Mouse (Mus musculus) kidney, postnatal 25 days (tissue): ENCODE results near the gene Map4k3.
"Not testable (repeated sequence)": the region's sequence is repeated elsewhere in the genome, so short reads cannot be mapped to it uniquely, and the experiment has no call there.

ENCODE experiments used
- DNase-seq, 2 experiments: peaks; one replicate each; pipeline ENCODE4 v3.0.0; 2021; ENCODE audit warnings: mixed read lengths in 2 of 2

The Map4k3 gene

DNA sequence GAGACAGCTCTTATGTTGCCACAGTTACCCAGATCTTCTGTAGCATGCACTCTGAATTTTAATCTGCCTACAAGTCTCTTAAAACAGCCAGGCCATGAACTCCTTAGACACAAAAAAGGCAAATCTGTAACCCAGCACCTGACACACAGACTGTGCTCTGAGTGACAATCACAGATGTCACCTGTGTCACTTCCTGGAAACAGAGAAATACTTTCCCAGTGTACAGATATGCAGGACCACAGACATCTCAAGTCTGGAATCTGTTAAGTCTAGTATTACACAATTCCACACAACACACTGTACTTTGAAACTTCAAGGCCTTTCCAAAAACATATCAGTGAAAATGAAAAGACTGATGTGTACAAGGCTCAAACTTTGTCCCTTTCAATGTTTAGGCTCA, 103.3 kb downstream of the Map4k3 start:
- no peak for DNase-seq

GRCm38 (mm10) chr17:80621691-80622090, 106.6 kb downstream of the Map4k3 start:
- no peak for DNase-seq

GRCm38 (mm10) chr17:80620786-80621423, 107.4 kb downstream of the Map4k3 start:
- peak; percentile 62 to 65 for DNase-seq

GRCm38 (mm10) chr17:80619556-80619955, 108.7 kb downstream of the Map4k3 start:
- DNase-seq: no peak

- DNase-seq: no peak
Observed at GRCm38 (mm10) chr17:80618890-80619289, 109.4 kb downstream of the Map4k3 start.

DNA sequence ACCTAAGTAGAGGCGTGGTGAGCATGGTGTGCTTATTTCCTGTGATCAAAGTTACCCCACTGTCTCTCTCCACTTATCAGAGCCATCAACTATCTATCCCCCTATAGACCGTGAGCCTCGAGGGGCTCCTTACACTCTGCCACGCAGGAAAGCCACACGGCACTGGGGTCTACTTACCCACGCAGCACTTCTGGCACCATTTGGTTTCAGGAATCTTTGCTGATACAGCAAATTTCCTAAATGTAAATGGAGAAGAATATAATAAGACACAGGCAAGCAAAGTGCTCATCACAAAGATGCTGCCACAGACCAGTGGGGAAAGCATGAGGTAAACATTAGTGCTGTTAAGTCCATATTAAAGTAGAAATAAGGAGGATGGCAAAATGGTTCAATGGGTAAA, 124.5 kb downstream of the Map4k3 start:
- DNase-seq: no peak

GRCm38 (mm10) chr17:80603079-80603625, 125.1 kb downstream of the Map4k3 start:
- no peak for DNase-seq

GRCm38 (mm10) chr17:80601371-80601770, 126.9 kb downstream of the Map4k3 start:
- peak; percentile 41 to 52 for DNase-seq

DNA sequence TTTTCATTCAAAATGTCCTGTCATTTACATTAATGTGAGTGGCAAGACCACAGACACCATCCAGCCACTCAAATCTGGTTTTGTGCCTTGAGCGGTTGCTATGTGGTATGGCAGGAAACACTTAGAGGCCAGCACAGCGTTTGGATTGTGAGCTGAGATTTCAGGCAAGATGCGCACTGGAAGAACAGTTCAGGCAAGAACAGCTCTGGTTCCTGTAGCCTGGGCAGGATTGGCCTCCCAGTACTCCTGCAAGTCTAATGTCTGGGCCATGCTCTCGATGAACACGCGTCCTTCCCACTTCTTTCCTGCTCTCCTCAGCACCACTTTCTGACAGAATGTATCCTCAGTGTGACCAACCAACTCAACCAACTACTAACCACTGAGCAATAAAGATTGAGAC, 145.2 kb downstream of the Map4k3 start:
- DNase-seq: no peak

GRCm38 (mm10) chr17:80579901-80580300, 148.4 kb downstream of the Map4k3 start:
- peak in 1 of 2 experiments; percentile 59 for DNase-seq

GRCm38 (mm10) chr17:80579089-80579488, 149.2 kb downstream of the Map4k3 start:
- no peak for DNase-seq

- DNase-seq: no peak
Observed at GRCm38 (mm10) chr17:80578041-80578440, 150.2 kb downstream of the Map4k3 start.

- DNase-seq: no peak
Observed at GRCm38 (mm10) chr17:80577639-80578038, 150.6 kb downstream of the Map4k3 start, which contains the start of gene Cdkl4. TSS of gene Cdkl4 (minus strand) at chr17:80577813.

GRCm38 (mm10) chr17:80577214-80577613, 151.1 kb downstream of the Map4k3 start:
- DNase-seq: peak; percentile 56 to 71

- peak in 1 of 2 experiments; percentile 45 for DNase-seq
Observed at GRCm38 (mm10) chr17:80575008-80575407, 153.3 kb downstream of the Map4k3 start.

DNA sequence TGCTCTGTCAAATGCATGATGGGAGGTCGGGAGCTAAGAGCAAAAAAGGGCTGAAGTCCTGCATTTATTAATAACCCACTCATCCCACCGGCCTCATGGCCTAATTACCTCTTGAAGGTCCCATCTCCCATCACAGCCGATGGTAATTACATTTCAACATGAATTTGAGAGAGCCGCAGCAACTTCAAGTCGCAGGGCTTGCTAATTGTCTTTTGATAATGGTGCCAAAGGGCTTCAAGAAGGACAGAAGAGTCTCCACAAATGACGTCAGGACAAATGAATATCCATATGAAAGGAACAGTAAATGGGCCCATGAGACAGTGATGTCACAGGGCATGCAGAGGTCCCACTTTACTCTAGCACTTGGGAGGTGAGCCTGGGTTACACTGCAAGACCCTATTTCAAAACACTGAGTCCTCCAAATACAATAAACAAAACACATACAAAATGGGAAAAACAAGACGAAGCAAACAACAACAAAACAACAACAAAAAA, 153.8 kb downstream of the Map4k3 start:
- no peak for DNase-seq

DNA sequence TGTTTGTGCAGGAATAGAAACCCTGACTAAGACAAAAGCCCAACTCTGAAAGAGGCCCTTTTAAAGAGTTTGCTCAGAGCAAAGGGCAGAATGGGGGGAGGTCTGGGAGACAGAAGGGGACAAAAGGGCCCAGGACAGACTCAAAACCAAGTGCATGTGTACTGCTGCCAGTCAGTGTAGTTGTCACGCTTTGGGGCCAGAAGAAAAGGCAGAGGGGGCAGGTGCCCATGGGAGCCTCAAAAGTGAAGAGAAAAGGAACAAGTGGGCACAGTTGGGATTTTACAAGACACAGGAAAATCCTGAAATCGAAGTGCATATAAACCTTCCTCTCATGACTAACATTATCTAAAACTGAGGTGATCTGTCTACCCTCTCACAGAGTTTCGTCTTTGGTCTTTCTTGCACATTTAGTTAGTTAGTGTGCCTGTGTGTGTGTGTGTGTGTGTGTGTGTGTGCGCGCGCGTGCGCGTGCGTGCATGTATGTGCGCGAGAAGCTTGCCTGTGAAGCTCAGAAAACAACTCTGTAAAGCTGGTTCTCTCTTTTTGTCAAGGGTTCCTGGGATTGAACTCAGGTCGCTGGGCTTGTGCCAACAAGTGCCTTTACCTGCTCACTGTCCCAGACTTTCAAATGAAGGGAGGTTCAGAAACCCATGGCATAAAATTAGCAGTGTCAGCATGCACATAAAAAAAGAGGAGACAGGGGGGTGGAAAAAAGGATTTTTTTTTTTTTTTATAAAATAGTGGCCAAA, 155.9 kb downstream of the Map4k3 start:
- no peak for DNase-seq

- DNase-seq: no peak
Observed at GRCm38 (mm10) chr17:80571460-80571859, 156.8 kb downstream of the Map4k3 start.

GRCm38 (mm10) chr17:80569718-80570117, 158.6 kb downstream of the Map4k3 start:
- DNase-seq: not testable (repeated sequence)

DNA sequence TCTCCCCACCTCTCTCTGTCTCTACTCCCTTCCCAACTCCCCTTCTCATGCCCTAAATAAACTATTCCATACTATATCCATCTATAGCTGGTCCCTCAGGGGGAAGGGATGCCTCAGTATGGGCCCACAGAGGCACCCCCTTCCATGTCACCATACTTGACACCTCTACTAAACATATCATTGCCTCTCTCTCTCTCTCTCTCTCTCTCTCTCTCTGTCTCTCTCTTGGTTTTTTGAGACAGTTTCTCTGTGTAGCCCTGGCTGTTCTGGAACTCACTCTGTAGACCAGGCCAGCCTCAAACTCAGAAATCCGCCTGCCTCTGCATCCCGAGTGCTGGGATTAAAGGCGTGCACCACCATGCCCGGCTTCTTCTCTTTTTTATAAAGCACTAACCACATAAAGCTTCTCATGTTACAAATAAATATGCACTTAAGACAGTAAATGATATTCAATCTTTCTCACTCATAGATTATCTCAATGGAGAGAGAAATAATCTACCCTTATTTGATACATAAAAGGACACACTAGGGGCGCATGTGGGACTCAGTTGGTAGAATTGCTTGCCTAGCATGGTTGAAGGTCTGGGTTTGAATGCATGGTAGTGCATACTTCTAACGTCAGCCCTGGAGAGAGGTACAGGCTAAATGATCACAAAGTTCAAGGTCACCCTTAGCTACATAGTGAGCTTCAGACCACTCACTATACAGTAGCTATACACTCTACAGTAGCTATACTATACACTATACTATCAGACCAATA, 159.3 kb downstream of the Map4k3 start:
- DNase-seq: no peak

- DNase-seq: no peak
Observed at GRCm38 (mm10) chr17:80568441-80568840, 159.8 kb downstream of the Map4k3 start.

DNA sequence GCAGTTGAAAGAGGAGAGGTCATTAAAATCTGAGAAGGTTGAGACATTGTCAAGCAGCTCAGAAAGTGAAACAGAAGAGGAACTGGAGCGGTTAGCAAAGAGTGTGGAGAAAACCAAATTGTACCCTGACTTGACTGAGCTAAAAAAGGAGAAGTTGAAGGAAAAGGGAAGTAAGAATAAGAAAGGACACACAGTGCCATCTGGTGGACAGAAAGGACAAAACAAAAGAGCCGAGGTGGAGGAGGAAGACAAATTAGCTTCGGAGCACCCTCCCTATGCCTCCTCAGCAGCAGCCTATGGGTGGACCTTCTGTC, 163.7 kb downstream of the Map4k3 start:
- peak in 1 of 2 experiments; percentile 43 for DNase-seq
